Mouse (Mus musculus): ENCODE data around the gene Dnaic2. TPM values are rescaled to one million over a fixed set of nuclear protein-coding genes. Genes with fewer than 3 reads are reported as not detected.

Gene Dnaic2
- total RNA-seq, 2 experiments from 2014 or later, result 0.99 to 1.8 TPM

DNA sequence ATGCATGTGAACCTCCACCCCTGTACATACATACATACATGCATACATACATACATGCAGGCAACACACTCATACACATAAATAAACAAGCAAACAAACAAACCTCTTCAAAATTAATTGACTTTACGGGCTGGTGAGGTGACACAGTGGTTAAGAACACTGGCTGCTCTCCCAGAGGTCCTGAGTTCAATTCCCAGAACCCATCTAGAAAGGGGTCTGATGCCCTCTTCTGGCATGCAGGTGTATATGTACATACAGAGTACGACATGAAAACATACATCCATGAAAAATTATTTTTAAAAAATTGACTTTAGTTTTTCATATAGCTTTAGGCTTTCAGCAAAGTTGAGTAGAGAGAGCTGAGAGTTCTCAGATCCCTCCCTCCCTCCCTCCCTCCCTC is 8.9 kb downstream of the Dnaic2 start:
- DNase-seq (ENCODE audit: low spot score in 2 of 2), result no peak
- intact Hi-C loops (cut with DNase I), result loop anchor here (10.0 kb wide), 1 partner anchor 61 kb away; the partner anchor contains the start of gene Ttyh2

- intact Hi-C loops (cut with DNase I), result loop anchor here (10.0 kb wide), 1 partner anchor 62 kb away; the partner anchor contains the start of gene Ttyh2
- peak; percentile 73 to 74 for DNase-seq (ENCODE audit: low spot score in 2 of 2)
Measured at GRCm38 (mm10) chr11:114736913-114737624, 9.9 kb downstream of the Dnaic2 start.

DNA sequence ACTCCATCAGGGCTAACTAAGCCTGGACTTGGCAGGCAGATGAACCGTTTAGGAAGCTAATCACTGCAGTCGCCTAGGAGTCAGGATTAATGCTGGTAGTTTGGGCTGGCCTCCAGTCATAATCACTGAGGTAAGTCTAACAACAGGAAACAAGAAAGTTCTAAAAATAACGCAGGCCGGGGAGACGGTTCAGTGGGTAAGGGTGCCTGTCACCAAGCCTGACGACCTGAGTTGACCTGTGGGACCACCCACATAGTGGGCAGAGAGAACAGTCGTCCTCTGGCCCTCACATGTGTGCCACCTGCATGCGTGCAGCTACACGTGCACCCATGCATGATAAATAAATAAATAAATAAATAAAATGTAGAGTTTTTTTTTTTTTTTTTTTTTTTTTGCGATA is 13.4 kb downstream of the Dnaic2 start:
- intact Hi-C loops (cut with DNase I), result no loop called here
- no peak for DNase-seq (ENCODE audit: low spot score in 2 of 2)

DNA sequence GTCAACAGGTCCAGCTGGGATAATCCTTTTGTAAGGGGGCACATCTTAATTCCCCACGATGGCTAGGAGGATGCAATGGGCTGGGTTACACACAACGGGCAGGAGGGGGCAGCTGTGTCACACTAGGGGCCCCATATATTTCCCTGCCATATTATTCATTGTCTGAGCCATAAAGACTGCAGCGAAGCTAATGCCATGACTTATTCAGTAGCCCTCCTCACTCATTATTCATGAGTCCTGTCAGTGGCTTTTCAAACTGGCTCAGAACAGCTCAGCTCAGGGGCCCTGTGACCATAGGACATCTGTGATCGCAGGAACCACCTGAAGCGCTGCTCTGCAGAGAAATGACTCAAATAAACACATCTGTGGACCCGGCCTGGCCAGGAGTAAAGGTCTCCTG is 14.2 kb downstream of the Dnaic2 start:
- intact Hi-C loops (cut with DNase I), result no loop called here
- DNase-seq (ENCODE audit: low spot score in 2 of 2), result no peak

GRCm38 (mm10) chr11:114745134-114745533 is 17.9 kb downstream of the Dnaic2 start:
- intact Hi-C loops (cut with DNase I), result loop anchor here (2.0 kb wide), 3 partner anchors 44 to 168 kb away; no protein-coding TSS in a partner anchor
- peak; percentile 87 to 95 for DNase-seq (ENCODE audit: low spot score in 2 of 2)

GRCm38 (mm10) chr11:114747564-114748138 is 20.4 kb downstream of the Dnaic2 start:
- no peak for DNase-seq (ENCODE audit: low spot score in 2 of 2)
- intact Hi-C loops (cut with DNase I), result no loop called here

- intact Hi-C loops (cut with DNase I), result no loop called here
- no peak for DNase-seq (ENCODE audit: low spot score in 2 of 2)
Measured at GRCm38 (mm10) chr11:114764820-114765818, 37.9 kb downstream of the Dnaic2 start, which contains the start of gene Kif19a. Gene Kif19a (plus strand): TSS chr11:114765388.

DNA sequence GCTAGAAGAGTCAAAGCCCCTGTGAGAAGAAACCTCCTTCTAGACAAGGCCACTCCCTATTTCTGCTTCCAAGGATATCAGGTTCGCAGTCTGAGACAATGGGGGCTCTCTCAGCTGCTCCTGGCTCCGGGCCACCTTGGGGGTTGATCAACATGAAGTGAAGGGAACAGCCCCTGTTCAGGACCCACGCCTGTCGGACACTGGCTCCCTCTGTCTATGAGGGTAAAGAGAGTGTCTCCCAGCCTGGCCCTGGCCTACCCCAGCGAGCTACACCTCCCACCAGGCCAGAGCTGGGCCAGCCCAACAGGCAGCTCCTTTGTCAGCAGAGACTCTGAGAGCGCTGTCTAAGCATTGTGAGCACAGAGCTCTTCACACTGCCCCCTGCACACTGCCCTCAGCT is 42.7 kb downstream of the Dnaic2 start:
- intact Hi-C loops (cut with DNase I), result no loop called here

GRCm38 (mm10) chr11:114771896-114772295 is 44.7 kb downstream of the Dnaic2 start:
- intact Hi-C loops (cut with DNase I), result no loop called here
- DNase-seq (ENCODE audit: low spot score in 2 of 2), result no peak

More for the DNA sequence above, 42.7 kb downstream of the Dnaic2 start:
- peak in 1 of 2 experiments; percentile 40 for DNase-seq (ENCODE audit: low spot score in 2 of 2)

- DNase-seq (ENCODE audit: low spot score in 2 of 2), result no peak
- intact Hi-C loops (cut with DNase I), result no loop called here
Measured at GRCm38 (mm10) chr11:114780076-114780475, 52.9 kb downstream of the Dnaic2 start.

DNA sequence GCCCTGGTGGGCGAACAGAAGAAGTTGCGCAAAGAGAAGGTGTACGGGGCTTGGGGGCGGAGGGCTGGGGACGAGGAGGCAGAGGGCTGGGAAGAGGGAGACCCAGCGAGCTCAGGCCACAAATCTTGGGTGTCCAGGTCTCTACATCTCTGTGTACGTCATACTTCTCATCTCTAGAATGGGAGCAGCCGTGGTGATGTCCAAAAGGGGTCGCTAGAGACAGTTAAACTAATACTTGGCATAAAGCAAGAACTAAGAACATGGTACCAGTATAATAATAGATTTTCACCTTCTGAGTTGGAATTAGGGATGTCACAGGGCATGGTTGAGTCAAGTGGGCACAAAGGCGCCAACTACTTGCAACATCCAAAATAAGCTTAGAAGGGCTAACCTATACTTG is 58.7 kb downstream of the Dnaic2 start:
- intact Hi-C loops (cut with DNase I), result loop anchor here (5.0 kb wide), 1 partner anchor 109 kb away; the partner anchor contains the start of gene Ttyh2
- DNase-seq (ENCODE audit: low spot score in 2 of 2), result no peak

DNA sequence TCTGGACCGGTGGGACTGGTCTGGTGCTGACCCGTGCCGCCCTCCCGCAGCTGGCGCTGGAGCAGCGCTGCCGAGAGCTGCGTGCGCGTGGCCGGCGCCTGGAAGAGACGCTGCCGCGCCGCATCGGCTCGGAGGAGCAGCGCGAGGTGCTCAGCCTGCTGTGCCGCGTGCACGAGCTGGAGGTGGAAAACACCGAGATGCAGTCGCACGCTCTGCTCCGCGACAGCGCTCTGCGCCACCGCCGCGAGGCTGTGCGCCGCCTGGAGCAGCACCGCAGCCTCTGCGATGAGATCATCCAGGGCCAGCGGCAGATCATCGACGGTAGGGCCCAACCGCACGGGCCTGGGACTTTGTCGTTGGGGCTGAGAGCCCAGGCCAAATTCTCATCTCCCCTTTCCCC is 59.1 kb downstream of the Dnaic2 start:
- peak; percentile 70 to 74 for DNase-seq (ENCODE audit: low spot score in 2 of 2)
- intact Hi-C loops (cut with DNase I), result loop anchor here (5.0 kb wide), 1 partner anchor 109 kb away; the partner anchor contains the start of gene Ttyh2

DNA sequence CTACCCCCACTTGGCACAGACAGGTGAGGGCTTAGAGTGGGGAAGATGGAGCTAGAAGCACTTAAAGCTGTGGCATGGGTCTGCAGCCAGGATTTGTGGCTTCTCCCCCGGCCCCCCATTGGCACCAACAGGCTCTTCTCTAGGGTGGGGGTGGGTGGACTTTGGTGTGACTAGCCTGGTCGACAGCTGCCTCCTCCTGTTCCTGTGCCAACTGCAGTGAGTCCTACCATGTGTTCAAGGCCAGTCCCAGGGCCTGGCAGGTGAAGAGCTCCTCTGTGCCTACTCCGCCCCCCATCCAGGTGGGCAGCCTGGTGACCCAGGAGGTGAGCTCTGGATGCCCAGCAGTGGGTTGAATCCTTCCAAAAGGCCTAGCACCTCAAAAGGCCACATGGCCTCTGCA is 60.4 kb downstream of the Dnaic2 start:
- no peak for DNase-seq (ENCODE audit: low spot score in 2 of 2)

DNA sequence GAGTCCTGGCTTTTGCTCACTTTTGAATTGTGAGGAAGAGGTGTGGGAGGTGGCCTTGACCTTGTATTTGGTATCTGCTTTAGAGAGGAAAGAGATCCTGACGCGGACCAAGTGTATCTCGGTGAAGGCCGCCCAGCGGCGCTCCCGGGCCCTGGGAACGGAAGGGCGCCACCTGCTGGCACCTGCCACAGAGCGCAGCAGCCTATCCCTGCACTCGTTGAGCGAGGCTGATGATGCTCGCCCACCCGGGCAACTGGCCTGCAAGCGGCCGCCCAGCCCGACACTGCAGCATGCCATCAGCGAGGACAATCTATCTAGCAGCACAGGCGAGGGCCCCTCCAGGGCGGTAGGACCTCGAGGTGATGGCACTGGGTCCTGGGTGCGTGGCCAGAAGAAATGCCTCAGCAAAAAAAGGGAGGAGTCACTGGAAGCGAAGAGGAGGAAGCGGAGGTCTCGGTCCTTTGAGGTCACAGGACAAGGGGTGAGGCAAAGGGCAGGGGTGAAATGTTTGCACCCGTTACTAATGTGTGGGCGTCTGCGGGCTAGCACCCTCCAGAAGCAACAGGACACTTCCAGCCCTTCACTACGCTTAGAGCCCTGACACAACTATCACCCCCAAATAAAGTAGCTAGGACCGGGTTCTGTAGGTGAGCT is 62.0 kb downstream of the Dnaic2 start:
- intact Hi-C loops (cut with DNase I), result loop anchor here (2.0 to 5.0 kb wide), 2 partner anchors 44 to 112 kb away; partner anchors contain the start of gene Ttyh2
- peak; percentile 82 to 88 for DNase-seq (ENCODE audit: low spot score in 2 of 2)

More for the DNA sequence above, 60.4 kb downstream of the Dnaic2 start:
- intact Hi-C loops (cut with DNase I), result loop anchor here (2.0 to 5.0 kb wide), 2 partner anchors 43 to 110 kb away; partner anchors contain the start of gene Ttyh2

DNA sequence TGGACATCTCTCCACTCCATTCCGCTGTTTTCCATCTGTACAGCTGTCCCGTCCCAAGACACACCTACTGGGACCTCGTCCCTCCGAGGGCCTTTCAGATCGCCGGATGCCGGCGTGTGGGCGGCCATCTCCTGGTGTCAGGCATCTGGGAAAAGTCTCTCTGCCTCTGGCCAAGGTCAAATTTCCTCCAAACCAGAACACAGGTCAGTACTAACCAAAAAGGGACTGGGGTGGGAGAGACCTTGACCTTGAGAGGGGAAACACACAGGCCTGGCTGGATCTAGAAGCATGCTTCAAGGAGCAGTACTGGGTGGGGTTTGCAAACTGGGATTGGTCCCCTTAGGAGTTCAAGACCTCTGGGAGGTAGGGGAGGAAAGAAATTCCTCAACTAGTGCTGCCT is 62.5 kb downstream of the Dnaic2 start:
- intact Hi-C loops (cut with DNase I), result loop anchor here (2.0 to 5.0 kb wide), 2 partner anchors 45 to 112 kb away; partner anchors contain the start of gene Ttyh2
- no peak for DNase-seq (ENCODE audit: low spot score in 2 of 2)

DNA sequence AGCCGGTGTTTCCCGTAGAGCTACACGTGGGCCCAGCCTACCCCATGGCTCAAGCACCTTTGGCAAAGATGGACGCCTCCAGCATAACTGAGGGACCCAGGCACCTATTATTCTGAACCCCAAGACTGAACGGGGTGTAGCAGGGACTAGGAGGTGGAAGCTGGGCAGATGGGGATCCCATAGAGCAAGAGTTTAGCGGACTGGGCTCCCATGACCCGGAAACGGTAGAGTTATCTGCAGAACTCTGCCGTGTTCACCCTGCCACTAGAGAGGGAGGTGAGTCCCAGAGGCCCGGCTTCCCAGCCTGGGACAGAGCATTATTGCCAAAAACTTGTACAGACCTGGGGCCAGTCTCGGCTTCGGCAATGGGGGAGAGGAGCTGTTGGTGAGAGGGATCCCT is 63.0 kb downstream of the Dnaic2 start:
- intact Hi-C loops (cut with DNase I), result no loop called here
- DNase-seq (ENCODE audit: low spot score in 2 of 2), result no peak

GRCm38 (mm10) chr11:114790841-114791240 is 63.6 kb downstream of the Dnaic2 start:
- intact Hi-C loops (cut with DNase I), result no loop called here

GRCm38 (mm10) chr11:114791351-114791889 is 64.2 kb downstream of the Dnaic2 start:
- peak in 1 of 2 experiments; percentile 26 for DNase-seq (ENCODE audit: low spot score in 2 of 2)
- intact Hi-C loops (cut with DNase I), result no loop called here

More at GRCm38 (mm10) chr11:114790841-114791240, 63.6 kb downstream of the Dnaic2 start:
- DNase-seq (ENCODE audit: low spot score in 2 of 2), result no peak

Data from left cerebral cortex, postnatal 14 days (tissue).